Mouse (Mus musculus): ENCODE measurements at regions not wholly inside any gene's neighbourhood (a gene's known extent, or its start where the extent isn't known, plus 50 kb on each side); places are given as distances from the start of the nearest gene placed in this dataset.

DNA sequence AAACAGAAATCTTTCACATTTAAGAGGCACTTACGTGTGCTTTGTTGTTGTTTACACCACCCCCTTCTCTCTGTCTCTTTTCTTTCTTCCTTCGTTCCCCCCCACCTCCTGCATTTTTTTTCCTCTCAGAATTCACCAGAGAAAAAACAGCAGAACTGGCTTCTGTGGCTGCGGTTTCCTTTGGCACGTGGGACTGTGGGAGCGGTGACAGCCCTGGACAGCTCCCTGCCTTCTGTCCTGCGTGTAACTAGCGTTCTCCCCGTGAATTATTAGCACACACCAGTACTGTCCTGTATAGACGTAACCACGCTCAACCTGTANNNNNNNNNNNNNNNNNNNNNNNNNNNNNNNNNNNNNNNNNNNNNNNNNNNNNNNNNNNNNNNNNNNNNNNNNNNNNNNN, 298.4 kb downstream of the Satb1 start:
- intact Hi-C loops (cut with DNase I): no loop called here
- no peak for DNase-seq

DNA sequence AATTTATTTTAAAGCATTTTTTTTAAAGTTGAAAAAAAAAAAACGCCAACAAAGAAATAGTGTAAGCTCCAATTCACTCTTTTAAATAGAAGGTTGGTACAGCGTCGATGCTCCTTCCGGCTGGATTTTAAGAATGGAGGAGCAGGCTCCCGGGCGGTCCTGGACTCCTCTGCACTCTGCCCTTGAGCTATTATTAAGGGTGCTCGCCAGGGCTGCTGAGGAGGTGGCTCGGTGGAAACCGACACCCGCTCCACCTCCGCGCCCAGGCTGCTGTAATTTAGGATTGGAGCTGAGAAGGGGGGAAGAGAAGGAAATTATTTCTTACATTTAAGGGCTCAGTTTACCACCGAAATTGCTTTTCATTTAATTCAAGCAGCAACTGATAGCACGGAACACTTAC, 298.8 kb downstream of the Satb1 start:
- DNase-seq: no peak

DNA sequence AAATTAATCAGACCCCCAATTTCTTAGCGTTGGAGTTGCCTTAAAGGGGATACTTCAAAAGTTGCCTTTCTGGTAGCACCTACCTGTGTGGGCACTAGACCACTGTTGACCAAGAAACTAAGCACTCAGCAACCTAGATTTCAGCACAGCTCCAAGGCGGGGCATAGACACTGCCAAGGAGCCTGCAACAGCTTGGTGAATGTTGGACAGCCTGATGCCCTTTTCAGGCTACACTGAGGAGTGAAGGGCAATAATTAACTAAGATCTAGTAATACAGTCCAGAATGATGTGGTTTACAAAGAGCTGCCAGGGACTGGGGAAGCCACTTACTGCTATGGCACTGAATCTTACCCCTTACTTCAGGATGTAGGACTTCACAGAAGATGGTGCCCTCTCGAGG, 304.9 kb downstream of the Satb1 start:
- intact Hi-C loops (cut with DNase I): no loop called here

More for the DNA sequence above, 298.8 kb downstream of the Satb1 start:
- intact Hi-C loops (cut with DNase I): no loop called here

DNA sequence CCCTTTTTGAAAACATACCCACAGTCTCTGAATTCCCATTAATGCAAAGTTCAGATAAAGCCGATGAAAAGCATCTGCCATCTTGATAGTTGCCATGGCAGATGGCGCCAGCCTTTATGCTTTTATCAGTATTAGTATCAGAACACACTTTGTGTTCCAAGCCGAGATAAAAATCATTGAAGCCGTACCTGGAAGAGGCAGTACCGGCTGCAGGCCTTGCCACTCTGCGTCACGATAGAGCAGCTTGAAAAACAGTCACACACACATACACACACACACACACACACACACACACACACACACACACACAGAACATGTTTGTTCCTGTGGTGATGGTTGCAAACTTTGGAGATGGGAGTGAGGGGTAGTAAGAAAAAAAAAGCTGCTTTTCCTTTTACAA, 306.2 kb downstream of the Satb1 start:
- no peak for DNase-seq
- intact Hi-C loops (cut with DNase I): no loop called here

More for the DNA sequence above, 304.9 kb downstream of the Satb1 start:
- DNase-seq: no peak

DNA sequence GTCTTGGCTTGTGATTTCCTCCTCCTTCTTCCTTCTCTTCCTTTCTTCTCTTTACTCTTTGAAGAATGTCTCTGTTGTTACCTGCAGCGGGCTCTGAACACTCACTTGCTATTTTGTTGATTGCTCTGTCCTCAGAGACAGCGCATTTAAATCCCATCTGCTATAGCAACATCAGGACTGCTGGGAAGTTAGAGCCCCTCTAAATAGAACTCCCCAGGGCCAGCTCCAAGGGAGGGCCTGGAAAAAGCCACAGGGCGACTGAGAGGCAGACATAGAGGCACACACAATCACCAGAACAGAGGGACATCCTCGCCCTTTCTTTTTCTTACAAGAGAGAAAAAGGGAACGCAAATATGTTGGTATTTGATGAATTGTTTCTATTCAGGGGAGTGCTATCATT, 306.6 kb downstream of the Satb1 start:
- DNase-seq: no peak
- intact Hi-C loops (cut with DNase I): no loop called here

DNA sequence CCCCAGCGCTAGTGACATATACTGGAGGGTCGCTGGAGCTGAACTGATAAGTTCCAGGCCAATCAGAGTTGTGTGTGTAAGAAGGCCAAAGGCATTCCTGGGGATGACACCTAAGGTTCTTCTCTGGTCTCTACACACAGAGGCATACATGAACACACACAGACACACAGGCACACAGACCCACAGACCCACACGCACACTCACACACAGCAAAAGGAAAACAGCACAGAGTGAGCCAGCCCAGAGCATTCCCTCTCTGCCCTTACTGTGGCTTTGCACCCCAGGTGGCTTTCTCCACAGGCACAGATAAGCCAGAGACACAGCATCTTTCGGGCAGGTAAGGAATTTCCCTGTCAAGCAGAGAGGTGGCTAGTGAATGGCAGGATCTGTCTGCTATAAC, 307.1 kb downstream of the Satb1 start:
- DNase-seq: no peak
- intact Hi-C loops (cut with DNase I): no loop called here

DNA sequence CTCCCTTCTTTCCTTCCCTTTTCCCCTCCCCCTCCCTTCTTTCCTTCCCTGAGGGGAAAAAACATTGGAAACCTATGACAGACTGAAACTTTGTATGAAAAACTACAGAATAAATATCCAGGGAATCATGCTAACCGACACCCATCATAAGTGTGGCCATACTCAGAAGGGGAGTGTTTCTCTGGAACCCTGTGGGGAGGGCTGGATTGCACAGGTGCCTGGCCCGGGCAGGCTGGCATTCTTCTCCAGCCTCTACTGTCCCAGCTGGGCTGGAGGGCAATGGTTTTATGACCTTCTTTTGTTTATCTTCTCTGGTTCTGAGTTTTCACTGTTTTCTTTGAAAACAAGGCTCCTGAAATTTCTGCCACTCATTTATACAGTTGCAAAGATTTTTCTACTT, 307.9 kb downstream of the Satb1 start:
- no peak for DNase-seq
- intact Hi-C loops (cut with DNase I): no loop called here

DNA sequence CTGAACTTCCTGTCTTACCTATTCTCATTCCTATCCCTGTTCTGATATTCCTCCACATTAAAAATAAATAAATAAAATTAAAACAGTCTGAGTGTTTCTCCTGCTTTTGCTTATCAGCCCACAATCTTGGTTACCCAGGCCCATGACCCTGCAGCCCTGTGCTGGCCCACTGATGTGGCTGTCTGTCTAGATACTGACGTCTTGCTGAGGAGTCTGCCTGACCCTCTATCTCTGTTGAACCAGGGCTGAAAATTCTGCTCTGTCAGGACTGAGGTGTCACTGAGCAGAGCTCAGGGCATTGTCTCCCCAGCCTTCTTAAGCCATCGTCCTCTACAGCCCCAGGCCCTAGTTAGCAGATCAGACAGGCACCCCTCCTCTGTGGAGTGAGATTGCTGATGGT, 321.2 kb downstream of the Satb1 start:
- DNase-seq: no peak
- intact Hi-C loops (cut with DNase I): no loop called here

DNA sequence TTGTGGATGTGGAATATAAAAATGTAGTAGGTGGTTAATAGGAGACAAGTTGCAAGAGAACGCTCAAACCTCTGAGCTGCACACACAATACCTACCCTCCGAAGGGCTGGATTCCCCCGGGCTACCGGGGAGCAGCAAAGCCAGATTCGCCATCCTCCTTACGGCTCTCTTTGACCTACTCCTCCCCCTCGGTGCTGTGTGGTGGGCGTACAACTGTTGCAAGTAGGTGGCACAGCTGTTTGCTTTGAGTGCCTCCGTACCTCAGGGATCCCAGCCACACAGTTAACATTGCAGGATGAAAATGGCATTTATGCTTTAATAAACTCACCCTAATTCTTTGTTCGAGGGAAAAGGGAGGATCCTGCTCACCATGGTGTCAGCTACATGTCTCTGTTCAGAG, 321.6 kb upstream of the Tbc1d5 start:
- DNase-seq: no peak
- intact Hi-C loops (cut with DNase I): loop anchor here (5.0 kb wide), 1 partner anchor 277 kb away; no protein-coding TSS in a partner anchor

DNA sequence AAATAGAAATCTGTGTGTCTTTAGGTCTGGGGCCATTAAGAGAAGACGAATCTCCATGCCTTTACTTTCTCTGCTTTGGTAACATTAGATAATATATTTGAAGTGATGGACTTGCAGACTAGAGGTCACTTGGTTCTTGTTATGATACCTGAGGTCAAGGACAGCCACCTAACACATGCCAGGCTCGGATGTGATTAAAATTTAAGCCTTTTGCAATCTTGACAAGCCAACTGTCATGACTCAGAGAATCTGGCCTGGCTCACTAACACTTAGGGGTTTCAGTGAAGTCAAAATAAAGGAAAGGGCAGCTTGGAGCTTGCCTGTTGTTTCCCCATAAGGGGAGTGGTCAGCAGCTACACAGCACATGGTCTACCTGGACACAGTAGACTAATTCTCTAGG, 320.4 kb upstream of the Tbc1d5 start:
- intact Hi-C loops (cut with DNase I): no loop called here
- no peak for DNase-seq

DNA sequence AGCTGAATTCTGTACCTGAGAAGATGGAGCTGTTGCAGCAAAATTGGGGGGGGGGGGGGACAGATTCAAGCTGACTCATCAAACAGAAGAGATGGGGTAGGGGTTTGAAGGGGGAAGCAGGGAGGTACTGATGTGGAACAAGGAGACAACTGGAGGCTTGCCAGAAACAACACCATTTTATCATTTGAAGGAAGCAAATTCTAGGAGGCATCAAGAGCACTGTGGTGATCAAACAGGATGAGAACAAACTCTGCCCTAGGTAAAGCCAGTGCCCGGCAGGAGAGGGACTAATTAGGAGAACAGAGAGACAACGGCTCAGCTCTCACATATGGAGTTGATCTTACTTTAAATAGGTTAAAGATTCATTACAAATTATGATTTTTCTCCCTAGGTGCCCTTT, 315.9 kb upstream of the Tbc1d5 start:
- no peak for DNase-seq
- intact Hi-C loops (cut with DNase I): no loop called here

DNA sequence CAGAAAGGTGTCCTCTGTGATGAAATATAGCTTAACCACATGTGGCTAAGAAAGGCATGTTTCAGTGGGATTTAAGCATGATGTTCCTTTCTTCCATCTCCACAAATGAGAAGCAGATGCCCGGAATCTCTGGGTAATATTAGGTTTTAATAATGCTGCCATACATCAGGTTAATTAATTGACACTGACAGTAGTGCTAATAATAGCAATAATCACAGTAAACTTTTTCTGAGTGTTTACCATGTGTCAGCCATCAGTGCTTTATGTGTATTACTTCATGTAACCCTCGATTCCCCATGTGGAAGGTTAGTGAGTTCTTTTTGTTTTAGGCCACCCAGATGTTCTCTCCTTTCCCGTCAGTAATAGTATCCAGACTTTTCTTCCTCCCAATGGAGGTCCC, 310.2 kb upstream of the Tbc1d5 start:
- DNase-seq: no peak
- intact Hi-C loops (cut with DNase I): no loop called here

DNA sequence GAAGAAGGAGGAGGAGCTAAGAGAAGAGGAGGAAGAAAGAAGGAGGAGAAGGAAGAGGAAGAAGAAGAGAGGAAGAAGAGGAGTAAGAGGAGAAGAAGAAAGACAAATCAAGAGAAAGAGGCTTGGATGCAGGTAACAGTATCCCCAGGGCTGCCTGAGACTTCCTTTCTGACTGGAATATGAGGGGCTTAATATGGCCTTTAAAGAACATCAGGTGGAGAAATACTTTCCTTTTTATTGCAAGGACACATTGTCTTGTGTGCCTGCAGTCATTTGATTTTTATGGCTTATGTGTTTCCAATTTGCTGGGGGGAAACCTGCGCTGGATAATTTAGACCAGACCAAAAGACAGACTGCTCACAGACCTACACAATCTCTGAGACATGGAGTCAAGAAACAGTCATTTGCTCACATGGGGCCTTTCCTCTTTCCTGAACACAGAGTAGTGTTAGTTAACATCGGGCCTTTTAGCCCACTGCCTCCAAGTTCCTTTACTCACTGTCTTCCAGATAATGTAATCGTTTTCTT, 308.8 kb upstream of the Tbc1d5 start:
- intact Hi-C loops (cut with DNase I): no loop called here
- DNase-seq: no peak

DNA sequence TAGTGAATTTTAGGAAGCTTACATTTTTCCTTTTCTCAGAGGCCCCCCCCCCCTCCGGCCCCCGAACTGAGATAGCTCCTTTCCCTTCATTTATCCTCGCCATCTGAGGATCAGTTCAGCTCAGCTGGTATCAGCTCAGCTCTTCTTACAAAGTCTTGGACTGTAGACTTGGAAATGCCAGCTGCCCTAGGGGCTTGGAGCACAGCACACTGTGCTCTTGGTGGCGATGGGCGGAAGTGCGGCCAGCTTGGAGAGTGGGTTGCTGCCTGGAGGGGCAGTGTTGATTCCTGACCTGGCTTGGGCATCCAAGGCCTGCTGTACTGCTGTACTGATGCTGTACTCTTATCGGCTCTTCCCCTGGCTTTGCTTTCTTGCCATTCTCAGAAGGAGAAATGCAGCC, 298.7 kb upstream of the Tbc1d5 start:
- intact Hi-C loops (cut with DNase I): no loop called here
- no peak for DNase-seq

DNA sequence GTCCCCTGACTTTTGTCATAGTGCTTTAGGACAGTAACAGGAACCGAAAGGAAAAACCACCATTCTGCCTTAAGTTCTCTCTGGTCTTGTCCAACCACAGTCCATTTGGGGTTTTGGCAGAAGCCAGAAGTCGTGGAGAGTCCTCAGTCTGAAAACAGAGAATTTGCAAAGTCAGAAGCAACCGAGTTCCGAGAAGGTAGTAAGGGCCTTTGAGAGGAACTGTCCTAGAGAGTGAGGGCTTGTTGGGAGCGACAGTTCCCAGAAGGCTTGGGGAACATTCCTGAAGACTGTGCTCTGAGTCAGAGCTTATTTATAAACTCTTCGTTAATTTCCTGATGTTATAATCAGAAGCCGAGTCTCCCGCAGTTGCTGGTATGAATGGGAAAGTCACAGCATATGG, 298.3 kb upstream of the Tbc1d5 start:
- DNase-seq: no peak
- intact Hi-C loops (cut with DNase I): no loop called here

DNA sequence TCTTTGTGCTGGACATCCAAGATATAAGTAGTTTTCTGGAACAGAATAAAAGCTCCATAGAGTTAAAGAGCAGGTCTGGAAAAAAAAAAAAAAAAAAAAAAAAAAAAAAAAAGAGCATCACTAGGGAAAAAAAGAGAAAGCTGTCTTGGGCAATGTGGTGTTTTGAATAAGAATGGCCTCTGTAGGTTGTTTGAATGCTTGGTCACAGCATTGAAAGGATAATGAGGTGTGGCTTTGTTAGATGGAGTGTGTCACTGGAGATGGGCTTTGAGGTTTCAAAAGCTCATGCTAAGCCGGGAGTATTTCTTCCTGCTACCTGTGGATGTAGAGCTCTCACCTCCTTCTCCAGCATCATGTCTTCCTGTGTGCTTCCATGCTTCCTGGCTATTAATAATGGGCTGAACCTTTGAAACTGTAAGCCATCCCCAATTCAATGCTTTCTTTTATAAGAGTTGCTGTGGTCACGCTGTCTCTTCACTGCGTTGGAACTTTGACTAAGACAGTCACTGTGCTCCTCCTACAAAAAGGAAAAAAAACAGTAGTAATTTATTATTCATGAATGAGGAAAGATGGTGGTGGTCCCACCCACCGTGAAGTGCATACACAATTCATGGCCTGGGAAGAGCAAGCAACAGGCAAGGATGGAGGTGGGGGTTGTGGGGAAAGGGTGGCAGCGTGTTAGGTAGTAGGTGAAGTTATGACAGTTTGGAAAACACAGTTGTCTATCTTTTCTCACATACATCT, 283.2 kb upstream of the Tbc1d5 start:
- intact Hi-C loops (cut with DNase I): no loop called here
- no peak for DNase-seq

DNA sequence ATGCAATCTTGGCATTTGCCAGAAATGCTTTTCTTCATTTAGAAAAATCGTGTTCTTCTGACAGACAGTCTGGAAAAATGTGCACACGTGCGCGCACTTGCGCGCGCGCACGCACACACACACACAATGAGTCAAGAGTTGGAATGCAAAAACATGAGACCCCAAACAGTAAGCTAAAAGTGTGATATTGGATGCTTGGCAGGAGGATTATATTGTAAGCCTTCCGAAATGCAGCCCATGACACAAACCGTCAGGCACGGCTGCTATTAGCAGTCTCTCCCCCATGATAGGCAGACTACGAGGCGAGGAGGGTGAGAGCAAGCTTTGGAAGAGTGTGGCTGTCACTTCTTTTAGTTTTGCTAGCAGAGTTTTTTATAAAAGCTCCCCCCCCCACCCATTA, 282.1 kb upstream of the Tbc1d5 start:
- intact Hi-C loops (cut with DNase I): no loop called here
- no peak for DNase-seq

DNA sequence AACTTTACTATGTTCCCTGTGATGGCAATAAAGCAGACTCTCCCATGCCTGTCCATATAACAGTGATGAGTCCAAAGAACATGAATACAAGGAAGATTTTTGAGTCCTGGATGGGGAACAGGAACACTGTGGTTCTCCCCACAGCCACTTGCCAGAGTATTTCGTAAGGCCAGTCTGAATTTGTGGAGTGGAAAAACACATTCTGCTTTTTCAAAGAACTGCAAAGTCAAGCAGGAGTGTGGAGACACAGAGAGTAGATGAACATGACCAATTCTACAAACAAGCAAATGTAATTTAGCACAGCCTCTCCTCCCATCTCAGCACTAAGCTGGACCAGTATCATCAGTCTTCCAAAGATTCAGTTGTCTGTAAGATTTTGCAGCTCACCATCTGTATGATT, 280.0 kb upstream of the Tbc1d5 start:
- intact Hi-C loops (cut with DNase I): no loop called here
- no peak for DNase-seq

DNA sequence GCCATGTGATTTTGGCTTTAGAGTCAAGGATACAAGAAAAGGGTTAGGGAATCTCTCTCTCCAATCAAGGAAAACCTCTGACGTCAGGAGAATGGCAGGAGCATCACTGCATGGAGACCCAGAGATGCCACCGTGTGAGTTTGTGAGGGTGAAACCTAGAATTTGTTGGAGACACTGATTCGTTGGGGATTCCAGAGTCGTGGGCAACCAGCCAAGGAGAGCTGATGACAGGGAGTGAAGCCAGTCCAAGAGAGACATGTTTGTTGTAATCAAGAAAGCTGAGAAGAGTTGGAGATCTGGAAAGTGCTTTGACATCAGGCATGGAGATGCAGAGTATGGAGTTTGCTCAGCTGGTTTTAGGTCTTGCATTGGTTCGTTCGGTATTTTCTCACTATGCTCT, 236.6 kb upstream of the Tbc1d5 start:
- DNase-seq: no peak
- intact Hi-C loops (cut with DNase I): no loop called here

DNA sequence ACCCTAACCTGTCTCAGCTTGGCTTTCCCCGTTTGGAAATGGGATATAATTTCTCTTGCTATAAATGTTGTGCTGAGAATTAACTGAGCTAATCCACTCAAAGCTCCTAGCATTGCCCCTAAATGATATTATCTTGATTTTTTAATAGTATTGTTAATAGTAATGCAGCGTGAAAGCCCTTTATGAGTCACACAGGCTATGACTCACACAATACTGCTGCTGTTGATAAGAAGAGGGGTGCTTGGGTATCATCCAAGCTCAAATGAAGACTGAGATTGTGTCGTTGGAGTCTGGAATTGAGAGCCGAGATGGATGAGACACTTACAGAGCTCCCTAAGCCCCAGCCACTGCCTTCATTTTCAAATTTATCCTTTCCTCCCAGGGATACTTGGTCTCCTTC, 235.2 kb upstream of the Tbc1d5 start:
- no peak for DNase-seq
- intact Hi-C loops (cut with DNase I): no loop called here

DNA sequence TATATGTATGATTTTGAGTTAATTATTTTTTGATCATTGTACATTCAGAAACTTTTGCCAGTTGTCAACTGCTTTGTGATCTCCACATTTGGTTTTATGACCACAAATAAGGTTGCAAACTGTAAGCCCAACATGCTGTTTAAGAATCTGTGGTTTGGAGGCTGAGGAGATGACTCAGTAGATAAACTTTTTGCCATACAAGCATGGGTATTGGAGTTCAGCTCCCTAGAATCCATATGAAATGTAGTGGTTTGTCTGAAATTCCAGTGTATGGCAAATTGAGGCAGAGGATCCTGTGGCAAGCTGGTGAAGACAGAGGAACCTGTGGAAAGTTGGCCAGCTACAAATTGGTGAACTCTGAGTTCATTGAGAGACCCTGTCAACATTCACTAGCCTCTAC, 234.6 kb upstream of the Tbc1d5 start:
- DNase-seq: no peak
- intact Hi-C loops (cut with DNase I): no loop called here

DNA sequence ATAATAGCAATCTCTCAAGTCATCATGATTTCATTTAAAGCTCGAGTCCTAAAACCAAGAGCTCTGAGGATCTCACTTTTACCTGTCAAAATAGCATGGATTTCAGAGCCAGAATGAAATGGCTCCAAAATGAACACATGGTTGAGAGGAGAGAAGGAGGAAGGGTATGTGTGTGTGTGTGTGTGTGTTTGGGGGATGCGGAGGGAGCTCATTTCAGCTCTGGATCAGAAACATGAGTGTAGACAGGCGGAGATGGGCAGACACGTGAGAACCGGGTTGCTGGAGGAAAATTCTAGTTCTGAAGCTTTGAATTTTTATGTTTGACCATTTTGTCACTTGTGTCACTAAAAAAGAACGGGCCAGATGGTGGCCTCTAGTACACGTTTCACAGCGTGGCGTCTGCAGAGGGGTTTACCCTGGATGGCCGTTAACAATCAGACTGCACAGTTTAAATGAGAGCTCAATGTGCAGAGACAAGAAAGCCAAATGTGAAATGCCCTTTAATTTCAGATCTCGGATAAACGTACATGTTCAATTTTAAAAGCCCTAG, 232.5 kb upstream of the Tbc1d5 start:
- intact Hi-C loops (cut with DNase I): no loop called here

DNA sequence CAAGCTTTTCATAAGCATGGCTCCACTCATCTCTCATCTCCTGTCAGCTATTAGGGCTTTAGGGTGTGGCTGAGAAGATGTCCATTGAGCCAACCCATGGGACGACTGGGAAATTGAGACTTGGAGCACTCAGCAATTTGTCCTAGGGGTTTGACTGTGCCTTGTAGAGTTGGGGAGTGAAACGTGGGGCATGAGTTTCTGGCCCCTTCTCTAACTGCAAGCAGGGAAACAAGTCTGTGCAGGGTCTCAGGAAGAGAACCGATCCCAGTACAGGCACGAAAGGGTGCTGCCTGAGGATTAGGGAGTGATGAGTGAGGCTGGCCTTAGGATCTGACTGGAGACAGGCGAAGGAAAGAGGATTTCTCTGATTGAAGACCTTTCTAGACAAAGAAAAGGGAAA, 229.7 kb upstream of the Tbc1d5 start:
- intact Hi-C loops (cut with DNase I): no loop called here
- DNase-seq: no peak

More for the DNA sequence above, 232.5 kb upstream of the Tbc1d5 start:
- no peak for DNase-seq
